ENCODE assay signal across 14 mouse cellular contexts in genomic region chrX:7772766-7773165, GRCm38 (mm10). TPM values are rescaled to one million over a fixed set of nuclear protein-coding genes. Genes with fewer than 3 reads are reported as not detected.
DNase-seq lines count a peak whose midpoint lies in the region; ATAC-seq and TF ChIP-seq lines count a peak whose summit lies in the region.
"Had no signal": no experiment of that assay in that cellular context is flagged by ENCODE, and none has a peak within 500 bp of the region (broad histone marks: within the 10 kb centered on the region; RNA-seq: fewer than 3 reads in every experiment).

No protein-coding gene starts in this region.

- peak; percentile 8 for DNase-seq in hindbrain, embryonic 10.5 days (ENCODE audit: low spot score)
- DNase-seq in lung, adult 2 months, result no peak
- no peak for DNase-seq in lung, postnatal 25 days (ENCODE audit: low spot score)
- no peak for DNase-seq in MEL (ENCODE audit: low read depth, low spot score)
- peak; percentile 41 for DNase-seq in induced T-regulatory cell, adult 2 months (ENCODE audit: low read depth)
- DNase-seq: heart, postnatal 4 days; right cerebral cortex, postnatal 14 days had no signal

- H3K4me3 ChIP-seq in hindbrain, embryonic 10.5 days, result no peak overlapping the region
- no peak overlapping the region for H3K4me3 ChIP-seq in hindbrain, embryonic 12.5 days
- H3K4me3 ChIP-seq in lung, adult 2 months (replicated peaks; ENCODE audit: extremely low read depth, low read depth, low read length), result no peak overlapping the region
- H3K4me3 ChIP-seq in MEL (ENCODE audit: control insufficient read depth in 1 of 2, insufficient read depth in 1 of 2, low read depth in 2 of 2, low read length in 2 of 2), result no peak overlapping the region
- no peak overlapping the region for H3K4me3 ChIP-seq in neural tube, embryonic 15.5 days (replicated peaks)
- H3K4me3 ChIP-seq: embryonic facial prominence, embryonic 10.5 days; forebrain, embryonic 12.5 days; limb, embryonic 13.5 days; neural tube, embryonic 12.5 days; stomach, embryonic 15.5 days had no signal

- no peak overlapping the region for H3K4me2 ChIP-seq in hindbrain, embryonic 12.5 days (replicated peaks)
- no peak overlapping the region for H3K4me2 ChIP-seq in neural tube, embryonic 15.5 days
- H3K4me2 ChIP-seq: forebrain, embryonic 12.5 days; limb, embryonic 13.5 days; neural tube, embryonic 12.5 days; stomach, embryonic 15.5 days had no signal

- peak; percentile 38 for TF ChIP-seq RAD21 in MEL (IDR thresholded peaks at IDR 0.05; ENCODE audit: low read depth, low read length)

- no peaks in the 10 kb centered on the region; the same call in 1 of the 2 replicates for H3K79me2 ChIP-seq in MEL (ENCODE audit: control insufficient read depth, insufficient read depth, low read length, poor library complexity)

- no peaks in the 10 kb centered on the region for H3K27me3 ChIP-seq in hindbrain, embryonic 10.5 days (ENCODE audit: insufficient read depth, poor library complexity, severe bottlenecking)
- H3K27me3 ChIP-seq in hindbrain, embryonic 12.5 days, result no peaks in the 10 kb centered on the region
- no peaks in the 10 kb centered on the region for H3K27me3 ChIP-seq in MEL (ENCODE audit: control insufficient read depth in 1 of 2, insufficient read depth in 2 of 2, low read length in 2 of 2)
- no peaks in the 10 kb centered on the region for H3K27me3 ChIP-seq in neural tube, embryonic 15.5 days (replicated peaks)
- H3K27me3 ChIP-seq: forebrain, embryonic 12.5 days; limb, embryonic 13.5 days; neural tube, embryonic 12.5 days; stomach, embryonic 15.5 days had no signal

- no peak overlapping the region for H3K9ac ChIP-seq in hindbrain, embryonic 12.5 days
- H3K9ac ChIP-seq in MEL (ENCODE audit: control insufficient read depth, low read depth, low read length, poor library complexity, severe bottlenecking), result no peak overlapping the region
- no peak overlapping the region for H3K9ac ChIP-seq in neural tube, embryonic 15.5 days (replicated peaks)
- H3K9ac ChIP-seq: forebrain, embryonic 12.5 days; limb, embryonic 13.5 days; neural tube, embryonic 12.5 days; stomach, embryonic 15.5 days had no signal

- no peak for ATAC-seq in hindbrain, embryonic 12.5 days (ENCODE audit: low FRiP score)
- no peak for ATAC-seq in neural tube, embryonic 15.5 days (ENCODE audit: low FRiP score)

- TF ChIP-seq EP300 in MEL (IDR thresholded peaks at IDR 0.05; ENCODE audit: low read depth in 1 of 2, low read length in 2 of 2), result no peak

- TF ChIP-seq CTCF in lung, adult 2 months (IDR thresholded peaks at IDR 0.05; ENCODE audit: insufficient read depth, low read length), result 0 out of 2 replicates have a peak, but pooled peaks have one; percentile 7
- TF ChIP-seq CTCF in MEL (IDR thresholded peaks at IDR 0.05 in 2 of 3, conservative IDR thresholded peaks at IDR 0.05 in 1 of 3; ENCODE audit: control insufficient read depth in 1 of 3, insufficient read depth in 1 of 3, low read depth in 2 of 3, low read length in 3 of 3, poor library complexity in 1 of 3, severe bottlenecking in 1 of 3), result peak; percentile 61 to 66 (median 64)

- peaks cover 65% of the 10 kb centered on the region for H3K36me3 ChIP-seq in hindbrain, embryonic 10.5 days
- peaks cover 24% of the 10 kb centered on the region for H3K36me3 ChIP-seq in hindbrain, embryonic 12.5 days
- H3K36me3 ChIP-seq in MEL (ENCODE audit: control insufficient read depth in 1 of 2, insufficient read depth in 2 of 2, low read length in 2 of 2), result peaks cover 15 to 50% of the 10 kb centered on the region in 2 experiments
- peaks cover 16% of the 10 kb centered on the region for H3K36me3 ChIP-seq in neural tube, embryonic 15.5 days

- H3K4me1 ChIP-seq in hindbrain, embryonic 10.5 days (replicated peaks), result no peaks in the 10 kb centered on the region
- no peaks in the 10 kb centered on the region for H3K4me1 ChIP-seq in hindbrain, embryonic 12.5 days
- no peaks in the 10 kb centered on the region for H3K4me1 ChIP-seq in lung, adult 2 months (ENCODE audit: control insufficient read depth, insufficient read depth, low read length)
- H3K4me1 ChIP-seq in MEL (ENCODE audit: control insufficient read depth in 1 of 2, insufficient read depth in 2 of 2, low read length in 2 of 2), result peaks cover 35 to 39% of the 10 kb centered on the region in 2 experiments
- H3K4me1 ChIP-seq in neural tube, embryonic 15.5 days, result no peaks in the 10 kb centered on the region
- H3K4me1 ChIP-seq: embryonic facial prominence, embryonic 10.5 days; forebrain, embryonic 12.5 days; limb, embryonic 13.5 days; neural tube, embryonic 12.5 days; stomach, embryonic 15.5 days had no signal

- H3K27ac ChIP-seq in hindbrain, embryonic 10.5 days, result no peak overlapping the region
- H3K27ac ChIP-seq in hindbrain, embryonic 12.5 days, result no peak overlapping the region
- H3K27ac ChIP-seq in MEL (ENCODE audit: control insufficient read depth, low read depth, low read length), result no peak overlapping the region
- no peak overlapping the region for H3K27ac ChIP-seq in neural tube, embryonic 15.5 days (replicated peaks)
- H3K27ac ChIP-seq: embryonic facial prominence, embryonic 10.5 days; forebrain, embryonic 12.5 days; limb, embryonic 13.5 days; neural tube, embryonic 12.5 days; stomach, embryonic 15.5 days had no signal

- WGBS in hindbrain, embryonic 10.5 days, result 60% methylated on average over 2 of the region's 2 CpGs
- 43% methylated on average over 2 of the region's 2 CpGs for WGBS in hindbrain, embryonic 12.5 days
- WGBS in lung, adult 2 months, result 57% methylated on average over 2 of the region's 2 CpGs
- 58% methylated on average over 2 of the region's 2 CpGs for WGBS in neural tube, embryonic 15.5 days

- H3K9me3 ChIP-seq in hindbrain, embryonic 10.5 days, result no peaks in the 10 kb centered on the region
- H3K9me3 ChIP-seq in hindbrain, embryonic 12.5 days (replicated peaks), result no peaks in the 10 kb centered on the region
- H3K9me3 ChIP-seq in MEL (replicated peaks; ENCODE audit: insufficient read depth, low read length), result no peaks in the 10 kb centered on the region
- H3K9me3 ChIP-seq in neural tube, embryonic 15.5 days (replicated peaks), result no peaks in the 10 kb centered on the region
- H3K9me3 ChIP-seq: embryonic facial prominence, embryonic 10.5 days; forebrain, embryonic 12.5 days; limb, embryonic 13.5 days; neural tube, embryonic 12.5 days; stomach, embryonic 15.5 days had no signal

- TF ChIP-seq POLR2A in lung, adult 2 months (IDR thresholded peaks at IDR 0.05; ENCODE audit: borderline replicate concordance, extremely low read depth, low read depth, low read length), result no peak
- no peak for TF ChIP-seq POLR2A in MEL (IDR thresholded peaks at IDR 0.05; ENCODE audit: control insufficient read depth in 1 of 2, insufficient read depth in 1 of 2, low read depth in 1 of 2, low read length in 2 of 2, poor library complexity in 1 of 2)

TF ChIP-seq in MEL, 35 proteins besides CTCF, POLR2A, EP300 and RAD21 (continues in another document):
- TF ChIP-seq POLR2AphosphoS2 (IDR thresholded peaks at IDR 0.05; ENCODE audit: low read length), result no peak

RNA-seq across cellular contexts. Expression of gene Tfe3, which starts 10.4 kb away (rescaled TPM):
- 31.7 and 36.5 TPM in 2 replicates for polyA plus RNA-seq in hindbrain, embryonic 10.5 days (2016; fragmentation: Nextera tagmentation; extraction: Ambion mirVana)
- polyA plus RNA-seq in hindbrain, embryonic 12.5 days (2016; fragmentation: Nextera tagmentation; extraction: Ambion mirVana), result 33.9 and 34.8 TPM in 2 replicates
- 28.8 and 31.8 TPM in 2 replicates for polyA plus RNA-seq in lung, adult 2 months (2012; rRNA removed)
- 20.6 and 23.4 TPM in 2 replicates for total RNA-seq in MEL (2012; rRNA removed)
- 10 to 100 TPM in 1 of 2 experiments, not detected in 1; 64.7 TPM for polyA plus RNA-seq in MEL (2012; ENCODE audit: insufficient read depth in 1 of 2, insufficient read length in 2 of 2, low read depth in 1 of 2, low replicate concordance in 2 of 2, missing spikeins in 1 of 2)
- 24.7 and 25.2 TPM in 2 replicates for polyA plus RNA-seq in neural tube, embryonic 15.5 days (2015; fragmentation: Nextera tagmentation; extraction: Ambion mirVana)

RNA-seq across cellular contexts. Expression of gene Gripap1, which starts 16.8 kb away (rescaled TPM):
- 45.3 and 47.8 TPM in 2 replicates for polyA plus RNA-seq in hindbrain, embryonic 10.5 days (2016; fragmentation: Nextera tagmentation; extraction: Ambion mirVana)
- 72.5 and 79.2 TPM in 2 replicates for polyA plus RNA-seq in hindbrain, embryonic 12.5 days (2016; fragmentation: Nextera tagmentation; extraction: Ambion mirVana)
- polyA plus RNA-seq in lung, adult 2 months (2012; rRNA removed), result 19.0 and 32.4 TPM in 2 replicates
- total RNA-seq in MEL (2012; rRNA removed), result 36.2 and 40.5 TPM in 2 replicates
- polyA plus RNA-seq in MEL (2012; ENCODE audit: insufficient read depth in 1 of 2, insufficient read length in 2 of 2, low read depth in 1 of 2, low replicate concordance in 2 of 2, missing spikeins in 1 of 2), result 100 to 1,000 TPM in 1 of 2 experiments, 10 to 100 TPM in 1; 84.6 to 244 TPM
- 63.0 and 67.4 TPM in 2 replicates for polyA plus RNA-seq in neural tube, embryonic 15.5 days (2015; fragmentation: Nextera tagmentation; extraction: Ambion mirVana)

RNA-seq across cellular contexts. Expression of gene Ccdc120, which starts 22.1 kb away (rescaled TPM):
- 18.7 and 22.9 TPM in 2 replicates for polyA plus RNA-seq in hindbrain, embryonic 10.5 days (2016; fragmentation: Nextera tagmentation; extraction: Ambion mirVana)
- polyA plus RNA-seq in hindbrain, embryonic 12.5 days (2016; fragmentation: Nextera tagmentation; extraction: Ambion mirVana), result 34.5 and 37.7 TPM in 2 replicates
- polyA plus RNA-seq in lung, adult 2 months (2012; rRNA removed), result 33.9 and 34.5 TPM in 2 replicates
- 3.9 and 5.8 TPM in 2 replicates for total RNA-seq in MEL (2012; rRNA removed)
- polyA plus RNA-seq in MEL (2012; ENCODE audit: insufficient read depth in 1 of 2, insufficient read length in 2 of 2, low read depth in 1 of 2, low replicate concordance in 2 of 2, missing spikeins in 1 of 2), result 10 to 100 TPM in 1 of 2 experiments, not detected in 1; 12.2 TPM
- polyA plus RNA-seq in neural tube, embryonic 15.5 days (2015; fragmentation: Nextera tagmentation; extraction: Ambion mirVana), result 50.8 and 56.3 TPM in 2 replicates

RNA-seq across cellular contexts. Expression of gene Praf2, which starts 44.5 kb away (rescaled TPM):
- polyA plus RNA-seq in hindbrain, embryonic 10.5 days (2016; fragmentation: Nextera tagmentation; extraction: Ambion mirVana), result 78.2 and 101 TPM in 2 replicates
- polyA plus RNA-seq in hindbrain, embryonic 12.5 days (2016; fragmentation: Nextera tagmentation; extraction: Ambion mirVana), result 86.0 and 88.5 TPM in 2 replicates
- 41.0 and 46.2 TPM in 2 replicates for polyA plus RNA-seq in lung, adult 2 months (2012; rRNA removed)
- total RNA-seq in MEL (2012; rRNA removed), result 19.1 and 23.0 TPM in 2 replicates
- 10 to 100 TPM in 1 of 2 experiments, not detected in 1; 60.1 TPM for polyA plus RNA-seq in MEL (2012; ENCODE audit: insufficient read depth in 1 of 2, insufficient read length in 2 of 2, low read depth in 1 of 2, low replicate concordance in 2 of 2, missing spikeins in 1 of 2)
- 128 and 132 TPM in 2 replicates for polyA plus RNA-seq in neural tube, embryonic 15.5 days (2015; fragmentation: Nextera tagmentation; extraction: Ambion mirVana)

RNA-seq across cellular contexts. Expression of gene Kcnd1, which starts 49.3 kb away (rescaled TPM):
- 1.4 and 2.2 TPM in 2 replicates for polyA plus RNA-seq in hindbrain, embryonic 10.5 days (2016; fragmentation: Nextera tagmentation; extraction: Ambion mirVana)
- polyA plus RNA-seq in hindbrain, embryonic 12.5 days (2016; fragmentation: Nextera tagmentation; extraction: Ambion mirVana), result 1.1 and 2.0 TPM in 2 replicates
- polyA plus RNA-seq in lung, adult 2 months (2012; rRNA removed), result 0.84 and 1.0 TPM in 2 replicates
- total RNA-seq in MEL (2012; rRNA removed), result 0.26 and 0.31 TPM in 2 replicates
- polyA plus RNA-seq in MEL (2012; ENCODE audit: insufficient read depth in 1 of 2, insufficient read length in 2 of 2, low read depth in 1 of 2, low replicate concordance in 2 of 2, missing spikeins in 1 of 2), result 1 to 10 TPM in 1 of 2 experiments, not detected in 1; 1.4 TPM
- 5.7 and 6.5 TPM in 2 replicates for polyA plus RNA-seq in neural tube, embryonic 15.5 days (2015; fragmentation: Nextera tagmentation; extraction: Ambion mirVana)

Comparison
In these comparisons a context has a peak if more than half of its experiments do, and no peak if none do; other contexts are left out.
1. DNase-seq: peak in hindbrain, embryonic 10.5 days (single experiment) and induced T-regulatory cell, adult 2 months (single experiment); none in lung, adult 2 months (single experiment), lung, postnatal 25 days (single experiment) and MEL (single experiment).